Mouse (Mus musculus): ENCODE measurements around the gene Ncoa7. TPM values are rescaled to one million over a fixed set of nuclear protein-coding genes. Genes with fewer than 3 reads are reported as not detected.

Gene Ncoa7
- polyA plus RNA-seq, 1 experiment from 2014 or later = 8.8 TPM

GRCm38 (mm10) chr10:30810247-30810966, 7.3 kb upstream of the Ncoa7 start:
- no peaks in the 10 kb centered on the region for H3K4me1 ChIP-seq
- no peaks in the 10 kb centered on the region for H3K36me3 ChIP-seq
- ATAC-seq (ENCODE audit: insufficient number of reproducible peaks, insufficient read depth, low FRiP score, low TSS enrichment, low read depth) = no peak
- peak overlapping the region; percentile 53 for H3K4me2 ChIP-seq
- H3K27ac ChIP-seq = no peak overlapping the region
- H3K27me3 ChIP-seq = no peaks in the 10 kb centered on the region
- H3K9ac ChIP-seq = peak overlapping the region; percentile 56; the same call in 1 of the 2 replicates
- 32% methylated on average over 9 of the region's 9 CpGs for WGBS
- peak overlapping the region; percentile 49 for H3K4me3 ChIP-seq
- no peaks in the 10 kb centered on the region for H3K9me3 ChIP-seq

GRCm38 (mm10) chr10:30803587-30804253, 594 bp upstream of the Ncoa7 start:
- WGBS = 36% methylated on average over 7 of the region's 7 CpGs
- no peak for ATAC-seq (ENCODE audit: insufficient number of reproducible peaks, insufficient read depth, low FRiP score, low TSS enrichment, low read depth)
- H3K27ac ChIP-seq = peak overlapping the region; percentile 94
- peak overlapping the region; percentile 89 for H3K9ac ChIP-seq
- H3K9me3 ChIP-seq = no peaks in the 10 kb centered on the region
- peak overlapping the region; percentile 70 for H3K4me2 ChIP-seq
- H3K36me3 ChIP-seq = no peaks in the 10 kb centered on the region
- peaks cover 6% of the 10 kb centered on the region for H3K4me1 ChIP-seq
- no peaks in the 10 kb centered on the region for H3K27me3 ChIP-seq
- peak overlapping the region; percentile 85 for H3K4me3 ChIP-seq

- WGBS = 7% methylated on average over 8 of the region's 8 CpGs
- peaks cover 6% of the 10 kb centered on the region for H3K4me1 ChIP-seq
- no peaks in the 10 kb centered on the region for H3K36me3 ChIP-seq
- H3K27ac ChIP-seq = peak overlapping the region; percentile 94; the same call in 1 of the 2 replicates
- H3K9me3 ChIP-seq = no peaks in the 10 kb centered on the region
- ATAC-seq (ENCODE audit: insufficient number of reproducible peaks, insufficient read depth, low FRiP score, low TSS enrichment, low read depth) = no peak
- H3K4me3 ChIP-seq = peak overlapping the region; percentile 85
- H3K27me3 ChIP-seq = no peaks in the 10 kb centered on the region
- peak overlapping the region; percentile 89 for H3K9ac ChIP-seq
- H3K4me2 ChIP-seq = peak overlapping the region; percentile 70
Measured at GRCm38 (mm10) chr10:30802033-30802432, 1.1 kb downstream of the Ncoa7 start.

- Histone ChIP-seq H3K4me3 (no peak overlapping the region), H3K9me3 (no peaks in the 10 kb centered on the region), H3K27me3 (no peaks in the 10 kb centered on the region), H3K36me3 (0 out of 2 replicates have a peak, but pooled peaks cover 5% of the 10 kb centered on the region), H3K4me2 (no peak overlapping the region), H3K4me1 (peaks cover 6% of the 10 kb centered on the region), H3K27ac (no peak overlapping the region), H3K9ac (no peak overlapping the region)
- 92% methylated on average over 2 of the region's 2 CpGs for WGBS
- no peak for ATAC-seq (ENCODE audit: insufficient number of reproducible peaks, insufficient read depth, low FRiP score, low TSS enrichment, low read depth)
Measured at GRCm38 (mm10) chr10:30799713-30800450, 3.2 kb downstream of the Ncoa7 start.

- Histone ChIP-seq H3K36me3 (peaks cover 12% of the 10 kb centered on the region; the same call in 1 of the 2 replicates), H3K4me2 (no peak overlapping the region), H3K4me1 (no peaks in the 10 kb centered on the region), H3K27ac (no peak overlapping the region), H3K27me3 (no peaks in the 10 kb centered on the region), H3K9me3 (peaks cover 11% of the 10 kb centered on the region; the same call in 1 of the 2 replicates), H3K4me3 (no peak overlapping the region), H3K9ac (no peak overlapping the region)
- WGBS = 57% methylated on average over 5 of the region's 5 CpGs
- ATAC-seq (ENCODE audit: insufficient number of reproducible peaks, insufficient read depth, low FRiP score, low TSS enrichment, low read depth) = no peak
Measured at GRCm38 (mm10) chr10:30796469-30797261, 6.5 kb downstream of the Ncoa7 start.

- Histone ChIP-seq H3K36me3 (peaks cover 10% of the 10 kb centered on the region; the same call in 1 of the 2 replicates), H3K4me3 (no peak overlapping the region), H3K9me3 (peaks cover 12% of the 10 kb centered on the region; the same call in 1 of the 2 replicates), H3K27me3 (no peaks in the 10 kb centered on the region), H3K9ac (no peak overlapping the region), H3K4me1 (no peaks in the 10 kb centered on the region), H3K4me2 (no peak overlapping the region), H3K27ac (no peak overlapping the region)
- 85% methylated on average over 3 of the region's 3 CpGs for WGBS
- ATAC-seq (ENCODE audit: insufficient number of reproducible peaks, insufficient read depth, low FRiP score, low TSS enrichment, low read depth) = no peak
Measured at GRCm38 (mm10) chr10:30791016-30791415, 12.1 kb downstream of the Ncoa7 start.

- Histone ChIP-seq H3K4me1 (0 out of 2 replicates have a peak, but pooled peaks cover 4% of the 10 kb centered on the region), H3K36me3 (peaks cover 5% of the 10 kb centered on the region; the same call in 1 of the 2 replicates), H3K4me2 (no peak overlapping the region), H3K9me3 (peaks cover 10% of the 10 kb centered on the region; the same call in 1 of the 2 replicates), H3K27me3 (no peaks in the 10 kb centered on the region), H3K9ac (no peak overlapping the region), H3K4me3 (no peak overlapping the region), H3K27ac (no peak overlapping the region)
- ATAC-seq (ENCODE audit: insufficient number of reproducible peaks, insufficient read depth, low FRiP score, low TSS enrichment, low read depth) = no peak
- 95% methylated on average over 5 of the region's 5 CpGs for WGBS
Measured at GRCm38 (mm10) chr10:30789521-30789920, 13.6 kb downstream of the Ncoa7 start.

GRCm38 (mm10) chr10:30788340-30788721, 14.8 kb downstream of the Ncoa7 start:
- no peak for ATAC-seq (ENCODE audit: insufficient number of reproducible peaks, insufficient read depth, low FRiP score, low TSS enrichment, low read depth)
- Histone ChIP-seq H3K4me3 (no peak overlapping the region), H3K4me1 (0 out of 2 replicates have a peak, but pooled peaks cover 4% of the 10 kb centered on the region), H3K27me3 (no peaks in the 10 kb centered on the region), H3K4me2 (no peak overlapping the region), H3K9me3 (0 out of 2 replicates have a peak, but pooled peaks cover 5% of the 10 kb centered on the region), H3K27ac (no peak overlapping the region), H3K36me3 (no peaks in the 10 kb centered on the region), H3K9ac (no peak overlapping the region)
- 92% methylated on average over 1 of the region's 1 CpGs for WGBS

- 0 out of 2 replicates have a peak, but pooled peaks cover 5% of the 10 kb centered on the region for H3K9me3 ChIP-seq
- H3K9ac ChIP-seq = no peak overlapping the region
- H3K4me3 ChIP-seq = no peak overlapping the region
- ATAC-seq (ENCODE audit: insufficient number of reproducible peaks, insufficient read depth, low FRiP score, low TSS enrichment, low read depth) = no peak
- H3K27ac ChIP-seq = no peak overlapping the region
- no peaks in the 10 kb centered on the region for H3K27me3 ChIP-seq
- H3K36me3 ChIP-seq = no peaks in the 10 kb centered on the region
- H3K4me2 ChIP-seq = no peak overlapping the region
- 0 out of 2 replicates have a peak, but pooled peaks cover 4% of the 10 kb centered on the region for H3K4me1 ChIP-seq
- 96% methylated on average over 3 of the region's 3 CpGs for WGBS
Measured at GRCm38 (mm10) chr10:30787684-30788339, 15.3 kb downstream of the Ncoa7 start.

GRCm38 (mm10) chr10:30786103-30786754, 16.9 kb downstream of the Ncoa7 start:
- Histone ChIP-seq H3K4me3 (no peak overlapping the region), H3K27ac (no peak overlapping the region), H3K4me2 (no peak overlapping the region), H3K9me3 (no peaks in the 10 kb centered on the region), H3K4me1 (0 out of 2 replicates have a peak, but pooled peaks cover 4% of the 10 kb centered on the region), H3K27me3 (no peaks in the 10 kb centered on the region), H3K9ac (no peak overlapping the region), H3K36me3 (no peaks in the 10 kb centered on the region)
- no peak for ATAC-seq (ENCODE audit: insufficient number of reproducible peaks, insufficient read depth, low FRiP score, low TSS enrichment, low read depth)
- 76% methylated on average over 5 of the region's 5 CpGs for WGBS
